Mouse (Mus musculus) limb, embryonic 14.5 days (tissue): ENCODE data around the gene Tmem131. TPM values are rescaled to one million over a fixed set of nuclear protein-coding genes. Genes with fewer than 3 reads are reported as not detected.

ENCODE experiments used
- ATAC-seq: fragments of 200-750 bp; cut with Nextera tagmentation; 2 replicates; pipeline ENCODE4 v1.8.0; 2017; ENCODE audit warnings: low read depth, moderate number of reproducible peaks, moderate TSS enrichment; ENCODE audit not compliant: low FRiP score
- DNase-seq: peaks from one replicate; pipeline ENCODE4 v3.0.0-alpha.2; 2015; ENCODE audit warnings: low spot score
- H3K27ac ChIP-seq: fragments of 300-500 bp; sonication (generic); replicated peaks from 2 replicates; pipeline ENCODE4 v1.5.1; 2014; ENCODE audit warnings: low read depth, mild to moderate bottlenecking, low read length, moderate library complexity, mixed read lengths
- H3K27me3 ChIP-seq: fragments of 300-500 bp; sonication (generic); 2 replicates; pipeline ENCODE4 v1.6.1; 2014; ENCODE audit warnings: low read length, mixed read lengths; ENCODE audit not compliant: control insufficient read depth, insufficient read depth
- H3K36me3 ChIP-seq: fragments of 300-500 bp; sonication (generic); 2 replicates; pipeline ENCODE4 v1.6.1; 2014; ENCODE audit warnings: mild to moderate bottlenecking, low read length, moderate library complexity, mixed read lengths; ENCODE audit not compliant: control insufficient read depth, insufficient read depth
- H3K4me1 ChIP-seq: fragments of 300-500 bp; sonication (generic); 2 replicates; pipeline ENCODE4 v1.6.1; 2014; ENCODE audit warnings: antibody characterized with exemption, low read length, mixed read lengths; ENCODE audit not compliant: control insufficient read depth, insufficient read depth
- H3K4me2 ChIP-seq: fragments of 300-500 bp; sonication (generic); replicated peaks from 2 replicates; pipeline ENCODE4 v1.6.1; 2014; ENCODE audit warnings: low read depth, mild to moderate bottlenecking, low read length, moderate library complexity; ENCODE audit not compliant: severe bottlenecking
- H3K4me3 ChIP-seq: fragments of 300-500 bp; sonication (generic); replicated peaks from 2 replicates; pipeline ENCODE4 v1.5.1; 2014; ENCODE audit warnings: low read length
- H3K9ac ChIP-seq: fragments of 300-500 bp; sonication (generic); 2 replicates; pipeline ENCODE4 v1.6.1; 2014; ENCODE audit warnings: mild to moderate bottlenecking, low read depth, low read length, moderate library complexity; ENCODE audit not compliant: severe bottlenecking
- H3K9me3 ChIP-seq: fragments of 300-500 bp; sonication (generic); 2 replicates; pipeline ENCODE4 v1.6.1; 2016; ENCODE audit warnings: low read length; ENCODE audit not compliant: control insufficient read depth
- POLR2A ChIP-seq: fragments of 200-500 bp; IDR thresholded peaks from 2 replicates; pipeline ENCODE4 v1.8.0; 2012; ENCODE audit warnings: inconsistent platforms, mild to moderate bottlenecking, moderate library complexity, borderline replicate concordance; ENCODE audit not compliant: insufficient read depth, insufficient read length; ENCODE audit errors: extremely low read depth
- WGBS: fragments of 180-500 bp; shearing (Covaris S2); extraction: QIAGEN DNeasy Blood & Tissue Kit; methylation state at CpG from one replicate; pipeline ENCODE4 v1.1.7; 2014; 5-methylcytosine and 5-hydroxymethylcytosine counted together
- polyA plus RNA-seq, 2 experiments: library from polyadenylated mRNA; depleted of rRNA in 1 of 2; stranded (reverse) in 1 of 2; unstranded in 1 of 2; fragments of >200 nt; fragmentation: Nextera tagmentation in 1 of 2; extraction: Ambion mirVana in 1 of 2; gene quantifications; 2 replicates each; pipeline versions ENCODE4 v1.2.1 to v1.2.3; 2012 to 2014

Tmem131 gene
- polyA plus RNA-seq, 2 experiments: 22.5 to 42.3 TPM

DNA sequence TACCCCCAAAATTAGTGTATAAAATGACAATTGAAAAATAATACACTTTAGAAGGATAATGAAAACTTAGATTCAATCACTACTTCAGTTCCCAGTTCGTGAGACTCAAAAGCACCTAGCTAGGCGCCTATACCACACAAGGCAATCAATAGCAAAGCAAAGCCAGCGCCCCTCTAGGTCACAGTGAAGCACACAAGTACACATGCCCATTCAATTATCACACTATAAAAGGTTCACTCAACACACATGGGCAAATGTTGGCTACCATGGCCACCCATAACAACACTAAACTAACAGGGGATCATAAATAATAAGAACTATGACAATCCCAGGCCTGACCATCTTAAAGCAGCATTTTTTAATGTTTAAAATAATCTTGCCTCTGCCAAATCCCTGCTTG, 5.8 kb downstream of the Tmem131 start:
- Histone ChIP-seq H3K27me3 (no peaks in the 10 kb centered on the region), H3K4me3 (peak overlapping the region; percentile 98), H3K9ac (peak overlapping the region; percentile 95; the same call in 1 of the 2 replicates), H3K36me3 (no peaks in the 10 kb centered on the region), H3K27ac (no peak overlapping the region), H3K4me1 (peaks cover 13% of the 10 kb centered on the region), H3K4me2 (peak overlapping the region; percentile 44), H3K9me3 (no peaks in the 10 kb centered on the region)
- no peak for DNase-seq
- no peak for ATAC-seq
- 17% methylated on average over 3 of the region's 3 CpGs for WGBS
- TF ChIP-seq POLR2A: no peak

DNA sequence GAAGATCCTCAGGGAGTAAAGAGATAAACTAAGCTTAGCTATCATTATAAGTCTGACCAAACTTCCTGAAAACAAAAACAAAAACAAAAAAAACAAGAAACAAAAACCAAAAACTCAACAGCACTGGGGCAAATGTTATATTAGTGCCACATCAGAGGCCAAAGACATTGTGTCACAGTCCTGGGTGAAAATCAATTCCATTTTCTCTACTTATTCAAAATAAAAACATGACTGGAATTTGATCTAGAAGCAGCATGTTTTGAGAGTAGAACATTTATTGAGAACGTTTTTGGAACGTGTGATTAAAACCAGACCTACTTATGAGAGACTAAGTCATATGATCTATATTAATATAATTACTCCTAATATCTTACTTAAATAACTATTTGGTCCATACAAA, 6.5 kb downstream of the Tmem131 start:
- Histone ChIP-seq H3K27me3 (no peaks in the 10 kb centered on the region), H3K36me3 (no peaks in the 10 kb centered on the region), H3K9me3 (no peaks in the 10 kb centered on the region), H3K4me1 (peaks cover 13% of the 10 kb centered on the region), H3K4me2 (peak overlapping the region; percentile 44; the same call in 1 of the 2 replicates), H3K9ac (no peak overlapping the region), H3K27ac (no peak overlapping the region), H3K4me3 (no peak overlapping the region)
- no peak for ATAC-seq
- no peak for TF ChIP-seq POLR2A
- WGBS: 37% methylated on average over 2 of the region's 2 CpGs
- no peak for DNase-seq

DNA sequence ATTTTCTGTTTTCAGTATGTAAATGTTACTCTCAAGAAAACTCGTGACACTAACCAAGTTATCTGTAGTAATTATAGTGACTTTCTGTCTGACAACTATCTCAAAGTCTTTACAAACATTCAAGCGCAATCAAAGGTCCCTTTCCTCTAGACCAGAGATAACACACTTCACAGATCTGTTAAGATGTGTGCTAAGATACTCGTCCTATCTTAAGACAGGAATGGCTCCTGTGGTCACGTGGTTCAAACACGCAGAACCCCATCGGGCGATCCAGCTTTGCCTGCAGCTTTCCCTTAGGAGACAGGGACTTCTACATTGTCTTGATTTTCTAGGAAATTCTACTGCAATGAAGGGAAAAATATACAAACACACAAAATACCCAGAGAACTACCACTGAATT, 6.9 kb downstream of the Tmem131 start:
- peaks cover 13% of the 10 kb centered on the region for H3K4me1 ChIP-seq
- no peak overlapping the region for H3K4me2 ChIP-seq
- no peaks in the 10 kb centered on the region for H3K9me3 ChIP-seq
- H3K27ac ChIP-seq: no peak overlapping the region
- no peaks in the 10 kb centered on the region for H3K36me3 ChIP-seq
- DNase-seq (no peak), ATAC-seq (no peak)
- H3K27me3 ChIP-seq: no peaks in the 10 kb centered on the region
- no peak overlapping the region for H3K4me3 ChIP-seq
- H3K9ac ChIP-seq: no peak overlapping the region
- 84% methylated on average over 7 of the region's 7 CpGs for WGBS
- no peak for TF ChIP-seq POLR2A

DNA sequence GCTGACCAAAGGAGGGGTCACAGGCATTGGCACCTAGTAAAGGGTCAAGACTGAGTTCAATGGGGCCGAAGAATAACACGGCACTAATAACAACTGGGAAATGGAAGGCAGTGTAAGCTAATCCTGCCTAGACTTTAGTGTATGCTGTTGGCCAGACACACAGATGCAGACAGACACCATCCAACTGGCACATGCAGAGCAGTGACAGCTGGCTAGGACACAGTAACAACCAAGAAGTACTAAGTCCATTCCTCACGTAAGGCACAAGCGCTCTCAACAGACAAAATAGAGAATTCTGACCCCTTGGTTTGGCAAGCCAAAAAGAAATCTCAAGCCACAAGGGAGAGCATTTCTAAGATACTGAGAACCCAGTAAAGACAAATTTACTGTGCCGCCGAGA, 8.7 kb downstream of the Tmem131 start:
- no peak for TF ChIP-seq POLR2A
- no peak for ATAC-seq
- Histone ChIP-seq H3K9ac (no peak overlapping the region), H3K4me3 (no peak overlapping the region), H3K4me1 (peaks cover 13% of the 10 kb centered on the region), H3K36me3 (no peaks in the 10 kb centered on the region; the same call in 1 of the 2 replicates), H3K27ac (no peak overlapping the region), H3K9me3 (no peaks in the 10 kb centered on the region), H3K4me2 (no peak overlapping the region), H3K27me3 (no peaks in the 10 kb centered on the region)
- WGBS: 73% methylated on average over 6 of the region's 6 CpGs
- DNase-seq: no peak

DNA sequence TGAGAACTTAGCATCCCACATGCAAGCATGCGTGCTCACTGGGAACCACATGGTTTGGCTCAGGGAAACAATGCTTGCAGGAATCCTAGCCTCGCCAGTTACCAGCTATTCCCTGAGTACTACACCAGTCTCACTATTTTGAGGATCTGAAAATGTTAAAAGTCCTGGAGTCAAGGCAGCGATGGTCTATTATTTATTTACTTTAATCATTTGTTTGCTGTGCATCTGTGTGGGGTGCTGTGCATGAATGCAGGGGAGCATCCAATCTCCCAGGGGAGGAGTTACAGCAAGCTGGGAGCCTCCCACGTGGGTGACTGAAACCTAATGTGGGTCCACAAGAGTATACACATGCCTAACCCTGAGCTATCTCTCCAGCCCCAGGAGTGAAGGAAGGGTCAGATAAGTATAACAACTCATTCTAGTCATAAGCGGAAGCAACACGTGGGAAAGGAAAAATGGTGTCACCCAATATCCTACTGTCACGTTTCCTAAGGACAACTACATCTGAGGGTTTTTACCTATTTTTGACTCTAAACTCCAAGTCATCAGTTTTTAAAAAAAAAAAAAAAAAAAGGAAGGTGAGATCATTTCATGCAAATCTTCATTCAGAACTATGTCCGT, 9.4 kb downstream of the Tmem131 start:
- WGBS: 79% methylated on average over 8 of the region's 8 CpGs
- TF ChIP-seq POLR2A: no peak
- H3K4me3 ChIP-seq: no peak overlapping the region
- no peaks in the 10 kb centered on the region for H3K27me3 ChIP-seq
- H3K4me2 ChIP-seq: no peak overlapping the region
- DNase-seq (no peak), ATAC-seq (no peak)
- H3K9me3 ChIP-seq: no peaks in the 10 kb centered on the region
- peaks cover 13% of the 10 kb centered on the region for H3K4me1 ChIP-seq
- H3K9ac ChIP-seq: no peak overlapping the region
- H3K27ac ChIP-seq: no peak overlapping the region
- H3K36me3 ChIP-seq: no peaks in the 10 kb centered on the region; the same call in 1 of the 2 replicates
